Mouse (Mus musculus) v-Abl transformed pro-B cells (cell line): ENCODE measurements around the gene Ank2.

Experiments
- in situ Hi-C, 2 experiments: fragments of 400-800 bp; cut with MboI; formaldehyde crosslinking; loops; one replicate each; pipeline ENCODE4 v1.15.1; 2025; ENCODE audit not compliant: unreplicated experiment in 2 of 2

Ank2 gene

GRCm38 (mm10) chr3:126971531-126971930, 527.6 kb downstream of the Ank2 start:
- in situ Hi-C loops: no loop called here

- in situ Hi-C loops: no loop called here
These were observed 530.4 kb downstream of the Ank2 start for GRCm38 (mm10) chr3:126968721-126969120.

- in situ Hi-C loops: no loop called here
These were observed 533.4 kb downstream of the Ank2 start for GRCm38 (mm10) chr3:126965767-126966166.

GRCm38 (mm10) chr3:126962326-126962725, 536.8 kb downstream of the Ank2 start:
- in situ Hi-C loops: no loop called here

GRCm38 (mm10) chr3:126952698-126953097, 546.5 kb downstream of the Ank2 start:
- in situ Hi-C loops: no loop called here

- in situ Hi-C loops: no loop called here
These were observed 552.6 kb downstream of the Ank2 start for GRCm38 (mm10) chr3:126946591-126946990.

GRCm38 (mm10) chr3:126944838-126945237, 554.3 kb downstream of the Ank2 start:
- in situ Hi-C loops: no loop called here

GRCm38 (mm10) chr3:126944081-126944480, 555.1 kb downstream of the Ank2 start:
- in situ Hi-C loops: no loop called here

GRCm38 (mm10) chr3:126940452-126940851, 558.7 kb downstream of the Ank2 start:
- in situ Hi-C loops: no loop called here

GRCm38 (mm10) chr3:126931884-126932506, 567.2 kb downstream of the Ank2 start:
- in situ Hi-C loops: no loop called here

GRCm38 (mm10) chr3:126923575-126924382, 575.4 kb downstream of the Ank2 start:
- in situ Hi-C loops: loop anchor here in 1 of 2 experiments (25.0 kb wide), 2 partner anchors 911 to 1061 kb away; no protein-coding TSS in a partner anchor

- in situ Hi-C loops: loop anchor here in 1 of 2 experiments (25.0 kb wide), 2 partner anchors 910 to 1060 kb away; no protein-coding TSS in a partner anchor
These were observed 577.2 kb downstream of the Ank2 start for GRCm38 (mm10) chr3:126921941-126922340.

- in situ Hi-C loops: loop anchor here in 1 of 2 experiments (25.0 kb wide), 2 partner anchors 908 to 1058 kb away; no protein-coding TSS in a partner anchor
These were observed 578.9 kb downstream of the Ank2 start for GRCm38 (mm10) chr3:126920296-126920695.

GRCm38 (mm10) chr3:126918805-126919473, 580.2 kb downstream of the Ank2 start:
- in situ Hi-C loops: loop anchor here (10.0 to 25.0 kb wide), 3 partner anchors 524 to 1057 kb away; no protein-coding TSS in a partner anchor

- in situ Hi-C loops: loop anchor here (10.0 to 25.0 kb wide), 3 partner anchors 522 to 1054 kb away; no protein-coding TSS in a partner anchor
These were observed 582.8 kb downstream of the Ank2 start for GRCm38 (mm10) chr3:126916381-126916780.

GRCm38 (mm10) chr3:126903543-126903942, 595.6 kb downstream of the Ank2 start:
- in situ Hi-C loops: loop anchor here (5.0 to 25.0 kb wide), 4 partner anchors 306 to 1041 kb away; partner anchors contain the start of gene Camk2d (in 2 of the 2)

GRCm38 (mm10) chr3:126886644-126887043, 612.5 kb downstream of the Ank2 start:
- in situ Hi-C loops: no loop called here

GRCm38 (mm10) chr3:126886090-126886489, 613.1 kb downstream of the Ank2 start:
- in situ Hi-C loops: no loop called here

- in situ Hi-C loops: no loop called here
These were observed 620.9 kb downstream of the Ank2 start for GRCm38 (mm10) chr3:126878233-126878632.
